Mouse (Mus musculus): ENCODE results near the gene Diras1.

DNA sequence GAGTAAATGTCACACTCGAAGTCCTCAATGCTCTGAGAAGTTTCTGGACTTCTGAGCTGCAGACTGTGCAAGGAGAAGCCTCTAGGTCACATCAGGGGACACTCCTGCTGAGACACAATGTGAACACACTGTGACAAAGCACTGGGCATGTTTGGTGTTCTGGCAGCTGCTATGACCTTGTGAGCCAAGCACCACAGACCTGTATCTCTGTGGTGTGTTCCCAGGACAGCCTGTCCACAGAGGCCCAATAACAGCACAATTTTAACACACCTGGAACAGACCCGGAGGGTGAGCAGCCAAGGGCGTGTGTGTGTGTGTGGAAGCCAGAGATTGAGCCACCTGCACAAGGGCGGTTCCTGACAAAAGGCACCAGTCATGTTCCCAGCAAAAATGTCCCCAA, 30.8 kb downstream of the Diras1 start:
- TF ChIP-seq CTCF (IDR thresholded peaks at IDR 0.05; ENCODE audit: low read depth) (no peak), EP300 (optimal IDR thresholded peaks at IDR 0.05) (no peak)
